Mouse (Mus musculus): ENCODE results near the gene Peli2. TPM values are rescaled to one million over a fixed set of nuclear protein-coding genes. Genes with fewer than 3 reads are reported as not detected.
"Not testable (repeated sequence)": the region's sequence is repeated elsewhere in the genome, so short reads cannot be mapped to it uniquely, and the experiment has no call there.

Gene Peli2
- total RNA-seq (2012; rRNA removed), result 1.6 and 6.9 TPM in 2 replicates

GRCm38 (mm10) chr14:48120752-48121528 lies at the start of gene Peli2:
TSS of gene Peli2 (plus strand) at chr14:48120823.
- Histone ChIP-seq H3K27ac (ENCODE audit: insufficient read depth, low read depth, low read length, poor library complexity, severe bottlenecking) (no peak within 1 kb of the TSS), H3K4me1 (ENCODE audit: control insufficient read depth in 2 of 2, insufficient read depth in 2 of 2, low read length in 2 of 2, poor library complexity in 1 of 2) (peaks cover 0 to 9% of the 10 kb centered on the region in 2 experiments; a peak in 2 of 4 replicates), H3K36me3 (ENCODE audit: control insufficient read depth, insufficient read depth, low read length, poor library complexity, severe bottlenecking) (no peaks in the 10 kb centered on the region), H3K9me3 (ENCODE audit: control insufficient read depth, insufficient read depth, low read depth, low read length) (no peaks in the 10 kb centered on the region), H3K9ac (ENCODE audit: insufficient read depth, low read depth, low read length, poor library complexity, severe bottlenecking) (peak within 1 kb of the TSS; percentile 78), H3K4me3 (ENCODE audit: insufficient read depth in 1 of 2, low read depth in 1 of 2, low read length in 2 of 2, poor library complexity in 1 of 2, severe bottlenecking in 1 of 2) (peak within 1 kb of the TSS; percentile 89 to 99)
- DNase-seq (ENCODE audit: low read depth, low spot score), result no peak
- in situ Hi-C loops (cut with MboI; ENCODE audit: low sequenced_read_pairs in 2 of 2, unreplicated experiment in 2 of 2), result no loop called here
- no peak for TF ChIP-seq CHD2 (IDR thresholded peaks at IDR 0.05; ENCODE audit: low read depth, low read length)
- no peak for TF ChIP-seq ZNF384 (IDR thresholded peaks at IDR 0.05; ENCODE audit: low read depth, low read length)
- no peak for TF ChIP-seq MAFK (IDR thresholded peaks at IDR 0.05; ENCODE audit: insufficient read depth, low read depth, low read length)
- TF ChIP-seq ZC3H11A (IDR thresholded peaks at IDR 0.05; ENCODE audit: borderline replicate concordance, low read depth, low read length), result no peak
- no peak for TF ChIP-seq HCFC1 (IDR thresholded peaks at IDR 0.05; ENCODE audit: borderline replicate concordance, insufficient read depth, low read length)

GRCm38 (mm10) chr14:48072104-48072503 lies 48.5 kb upstream of the Peli2 start:
- in situ Hi-C loops (cut with MboI; ENCODE audit: low sequenced_read_pairs in 2 of 2, unreplicated experiment in 2 of 2), result no loop called here
- TF ChIP-seq ZNF384 (IDR thresholded peaks at IDR 0.05; ENCODE audit: low read depth, low read length) (no peak), HCFC1 (IDR thresholded peaks at IDR 0.05; ENCODE audit: borderline replicate concordance, insufficient read depth, low read length) (no peak), CHD2 (IDR thresholded peaks at IDR 0.05; ENCODE audit: low read depth, low read length) (no peak), ZC3H11A (IDR thresholded peaks at IDR 0.05; ENCODE audit: borderline replicate concordance, low read depth, low read length) (no peak), MAFK (IDR thresholded peaks at IDR 0.05; ENCODE audit: insufficient read depth, low read depth, low read length) (no peak)
- H3K27ac ChIP-seq (ENCODE audit: insufficient read depth, low read depth, low read length, poor library complexity, severe bottlenecking), result no peak overlapping the region

GRCm38 (mm10) chr14:48073247-48074161 lies 47.1 kb upstream of the Peli2 start:
- Histone ChIP-seq H3K4me1 (ENCODE audit: control insufficient read depth in 2 of 2, insufficient read depth in 2 of 2, low read length in 2 of 2, poor library complexity in 1 of 2) (no peaks in the 10 kb centered on the region; a peak in 1 of 4 replicates), H3K9me3 (ENCODE audit: control insufficient read depth, insufficient read depth, low read depth, low read length) (no peaks in the 10 kb centered on the region), H3K27ac (ENCODE audit: insufficient read depth, low read depth, low read length, poor library complexity, severe bottlenecking) (no peak overlapping the region), H3K4me3 (ENCODE audit: insufficient read depth in 1 of 2, low read depth in 1 of 2, low read length in 2 of 2, poor library complexity in 1 of 2, severe bottlenecking in 1 of 2) (no peak overlapping the region), H3K9ac (ENCODE audit: insufficient read depth, low read depth, low read length, poor library complexity, severe bottlenecking) (no peak overlapping the region), H3K36me3 (ENCODE audit: control insufficient read depth, insufficient read depth, low read length, poor library complexity, severe bottlenecking) (no peaks in the 10 kb centered on the region)
- DNase-seq (ENCODE audit: low read depth, low spot score), result no peak
- TF ChIP-seq MAFK (IDR thresholded peaks at IDR 0.05; ENCODE audit: insufficient read depth, low read depth, low read length), result no peak
- no peak for TF ChIP-seq ZC3H11A (IDR thresholded peaks at IDR 0.05; ENCODE audit: borderline replicate concordance, low read depth, low read length)
- TF ChIP-seq HCFC1 (IDR thresholded peaks at IDR 0.05; ENCODE audit: borderline replicate concordance, insufficient read depth, low read length), result no peak
- TF ChIP-seq ZNF384 (IDR thresholded peaks at IDR 0.05; ENCODE audit: low read depth, low read length), result no peak
- no peak for TF ChIP-seq CHD2 (IDR thresholded peaks at IDR 0.05; ENCODE audit: low read depth, low read length)
- in situ Hi-C loops (cut with MboI; ENCODE audit: low sequenced_read_pairs in 2 of 2, unreplicated experiment in 2 of 2), result no loop called here

More at GRCm38 (mm10) chr14:48072104-48072503, 48.5 kb upstream of the Peli2 start:
- Histone ChIP-seq H3K9me3 (ENCODE audit: control insufficient read depth, insufficient read depth, low read depth, low read length) (no peaks in the 10 kb centered on the region), H3K36me3 (ENCODE audit: control insufficient read depth, insufficient read depth, low read length, poor library complexity, severe bottlenecking) (no peaks in the 10 kb centered on the region), H3K4me3 (ENCODE audit: insufficient read depth in 1 of 2, low read depth in 1 of 2, low read length in 2 of 2, poor library complexity in 1 of 2, severe bottlenecking in 1 of 2) (no peak overlapping the region), H3K9ac (ENCODE audit: insufficient read depth, low read depth, low read length, poor library complexity, severe bottlenecking) (no peak overlapping the region), H3K4me1 (ENCODE audit: control insufficient read depth in 2 of 2, insufficient read depth in 2 of 2, low read length in 2 of 2, poor library complexity in 1 of 2) (no peaks in the 10 kb centered on the region; a peak in 1 of 4 replicates)
- DNase-seq (ENCODE audit: low read depth, low spot score), result no peak

- H3K27ac ChIP-seq (ENCODE audit: insufficient read depth, low read depth, low read length, poor library complexity, severe bottlenecking); H3K36me3 ChIP-seq (ENCODE audit: control insufficient read depth, insufficient read depth, low read length, poor library complexity, severe bottlenecking); DNase-seq (ENCODE audit: low read depth, low spot score); in situ Hi-C loops (cut with MboI; ENCODE audit: low sequenced_read_pairs in 2 of 2, unreplicated experiment in 2 of 2); H3K9me3 ChIP-seq (ENCODE audit: control insufficient read depth, insufficient read depth, low read depth, low read length); H3K4me3 ChIP-seq (ENCODE audit: insufficient read depth in 1 of 2, low read depth in 1 of 2, low read length in 2 of 2, poor library complexity in 1 of 2, severe bottlenecking in 1 of 2); H3K9ac ChIP-seq (ENCODE audit: insufficient read depth, low read depth, low read length, poor library complexity, severe bottlenecking); H3K4me1 ChIP-seq (ENCODE audit: control insufficient read depth in 2 of 2, insufficient read depth in 2 of 2, low read length in 2 of 2, poor library complexity in 1 of 2): not testable (repeated sequence)
These were observed 41.0 kb upstream of the Peli2 start for GRCm38 (mm10) chr14:48079574-48079973.

Measured in ES-E14 (cell line).